Mouse (Mus musculus) midbrain, postnatal 0 days (tissue): ENCODE measurements around the gene Lypd8. TPM values are rescaled to one million over a fixed set of nuclear protein-coding genes. Genes with fewer than 3 reads are reported as not detected.

Experiments
- ATAC-seq: fragments of 200-750 bp; cut with Nextera tagmentation; 2 replicates; pipeline ENCODE4 v1.8.0; 2017; ENCODE audit warnings: moderate number of reproducible peaks, mild to moderate bottlenecking, moderate TSS enrichment, moderate library complexity; ENCODE audit not compliant: low FRiP score
- DNase-seq: peaks from one replicate; pipeline ENCODE4 v3.0.0-alpha.2; 2015; ENCODE audit warnings: low spot score
- H3K27ac ChIP-seq: fragments of 300-500 bp; sonication (generic); 2 replicates; pipeline ENCODE4 v1.5.1; 2014; ENCODE audit warnings: low read depth, mild to moderate bottlenecking, low read length, mixed read lengths
- H3K27me3 ChIP-seq: fragments of 300-500 bp; sonication (generic); 2 replicates; pipeline ENCODE4 v1.6.1; 2014; ENCODE audit warnings: low read length, control low read depth, mixed read lengths; ENCODE audit not compliant: insufficient read depth
- H3K36me3 ChIP-seq: fragments of 300-500 bp; sonication (generic); 2 replicates; pipeline ENCODE4 v1.6.1; 2014; ENCODE audit warnings: low read length, control low read depth, mixed read lengths; ENCODE audit not compliant: insufficient read depth
- H3K4me1 ChIP-seq: fragments of 300-500 bp; sonication (generic); 2 replicates; pipeline ENCODE4 v1.6.1; 2014; ENCODE audit warnings: mild to moderate bottlenecking, control low read depth, antibody characterized with exemption, low read length, mixed read lengths; ENCODE audit not compliant: insufficient read depth
- H3K4me2 ChIP-seq: fragments of 300-500 bp; sonication (generic); 2 replicates; pipeline ENCODE4 v1.6.1; 2014; ENCODE audit warnings: low read depth, mild to moderate bottlenecking, low read length, mixed read lengths; ENCODE audit not compliant: poor library complexity, severe bottlenecking
- H3K4me3 ChIP-seq: fragments of 300-500 bp; sonication (generic); 2 replicates; pipeline ENCODE4 v1.5.1; 2014; ENCODE audit warnings: low read depth, mild to moderate bottlenecking, low read length, moderate library complexity
- H3K9ac ChIP-seq: fragments of 300-500 bp; sonication (generic); replicated peaks from 2 replicates; pipeline ENCODE4 v1.6.1; 2014; ENCODE audit warnings: mild to moderate bottlenecking, low read length, moderate library complexity, mixed read lengths; ENCODE audit not compliant: poor library complexity, severe bottlenecking
- H3K9me3 ChIP-seq: fragments of 300-500 bp; sonication (generic); 2 replicates; pipeline ENCODE4 v1.6.1; 2016; ENCODE audit warnings: low read length, control low read depth
- CTCF ChIP-seq: IDR thresholded peaks from 2 replicates; pipeline ENCODE4 v1.5.1; 2016; ENCODE audit warnings: antibody characterized with exemption, mild to moderate bottlenecking
- WGBS: fragments of 180-500 bp; shearing (Covaris S2); extraction: QIAGEN DNeasy Blood & Tissue Kit; methylation state at CpG from one replicate; pipeline ENCODE4 v1.1.7; 2014; 5-methylcytosine and 5-hydroxymethylcytosine counted together
- polyA plus RNA-seq: library from polyadenylated mRNA; unstranded; fragments of >200 nt; fragmentation: Nextera tagmentation; extraction: Ambion mirVana; gene quantifications from 2 replicates; pipeline ENCODE4 v1.2.1, GENCODE M21; 2015
- total RNA-seq: library from RNA; depleted of rRNA; stranded (reverse); fragments of >200 nt; gene quantifications from 2 replicates; pipeline ENCODE4 v1.2.3, GENCODE M21; 2014

Gene Lypd8
- total and polyA plus RNA-seq, 2 experiments from 2014 or later: not detected

- DNase-seq: no peak
- Histone ChIP-seq H3K36me3 (peaks cover 40% of the 10 kb centered on the region), H3K27ac (no peak overlapping the region), H3K4me2 (no peak overlapping the region), H3K4me3 (no peak overlapping the region), H3K9ac (no peak overlapping the region), H3K9me3 (no peaks in the 10 kb centered on the region), H3K27me3 (no peaks in the 10 kb centered on the region), H3K4me1 (no peaks in the 10 kb centered on the region)
- no peak for TF ChIP-seq CTCF
- ATAC-seq: no peak
- WGBS: 96% methylated on average over 4 of the region's 4 CpGs
Observed at GRCm38 (mm10) chr11:58346745-58347144, 32.1 kb upstream of the Lypd8 start.

GRCm38 (mm10) chr11:58350628-58351027 lies 28.2 kb upstream of the Lypd8 start:
- no peak for ATAC-seq
- no peaks in the 10 kb centered on the region for H3K9me3 ChIP-seq
- peaks cover 26% of the 10 kb centered on the region for H3K36me3 ChIP-seq
- no peak overlapping the region for H3K4me3 ChIP-seq
- H3K27me3 ChIP-seq: no peaks in the 10 kb centered on the region
- H3K9ac ChIP-seq: no peak overlapping the region
- H3K27ac ChIP-seq: no peak overlapping the region
- no peaks in the 10 kb centered on the region for H3K4me1 ChIP-seq
- peak; percentile 35 for TF ChIP-seq CTCF
- no peak overlapping the region for H3K4me2 ChIP-seq
- no peak for DNase-seq
- 74% methylated on average over 4 of the region's 4 CpGs for WGBS

GRCm38 (mm10) chr11:58351179-58351578 lies 27.7 kb upstream of the Lypd8 start:
- Histone ChIP-seq H3K9me3 (no peaks in the 10 kb centered on the region), H3K27ac (no peak overlapping the region), H3K36me3 (peaks cover 21% of the 10 kb centered on the region), H3K9ac (no peak overlapping the region), H3K4me1 (no peaks in the 10 kb centered on the region), H3K4me3 (no peak overlapping the region), H3K4me2 (no peak overlapping the region), H3K27me3 (no peaks in the 10 kb centered on the region)
- TF ChIP-seq CTCF: no peak
- no peak for ATAC-seq
- WGBS: 91% methylated on average over 5 of the region's 5 CpGs
- no peak for DNase-seq

GRCm38 (mm10) chr11:58352681-58353548 lies 25.9 kb upstream of the Lypd8 start:
- WGBS: 69% methylated on average over 7 of the region's 7 CpGs

GRCm38 (mm10) chr11:58353709-58354108 lies 25.1 kb upstream of the Lypd8 start:
- WGBS: 82% methylated on average over 3 of the region's 3 CpGs
- no peaks in the 10 kb centered on the region for H3K27me3 ChIP-seq
- no peak for TF ChIP-seq CTCF
- H3K27ac ChIP-seq: no peak overlapping the region
- no peaks in the 10 kb centered on the region for H3K4me1 ChIP-seq
- no peak for ATAC-seq
- H3K4me3 ChIP-seq: no peak overlapping the region
- no peak overlapping the region for H3K9ac ChIP-seq
- no peaks in the 10 kb centered on the region for H3K9me3 ChIP-seq
- no peaks in the 10 kb centered on the region for H3K36me3 ChIP-seq
- no peak overlapping the region for H3K4me2 ChIP-seq
- DNase-seq: no peak

More at GRCm38 (mm10) chr11:58352681-58353548, 25.9 kb upstream of the Lypd8 start:
- no peak overlapping the region for H3K4me2 ChIP-seq
- H3K9me3 ChIP-seq: no peaks in the 10 kb centered on the region
- ATAC-seq (no peak), DNase-seq (no peak)
- H3K9ac ChIP-seq: no peak overlapping the region
- H3K27ac ChIP-seq: no peak overlapping the region
- H3K4me3 ChIP-seq: no peak overlapping the region
- peak; percentile 36 for TF ChIP-seq CTCF
- no peaks in the 10 kb centered on the region for H3K27me3 ChIP-seq
- H3K4me1 ChIP-seq: no peaks in the 10 kb centered on the region
- H3K36me3 ChIP-seq: 0 out of 2 replicates have a peak, but pooled peaks cover 4% of the 10 kb centered on the region

GRCm38 (mm10) chr11:58354476-58354875 lies 24.4 kb upstream of the Lypd8 start:
- ATAC-seq (no peak), DNase-seq (no peak)
- H3K9me3 ChIP-seq: no peaks in the 10 kb centered on the region
- H3K4me1 ChIP-seq: no peaks in the 10 kb centered on the region
- H3K27me3 ChIP-seq: no peaks in the 10 kb centered on the region
- no peak for TF ChIP-seq CTCF
- 74% methylated on average over 10 of the region's 10 CpGs for WGBS
- H3K9ac ChIP-seq: no peak overlapping the region
- no peak overlapping the region for H3K4me3 ChIP-seq
- no peak overlapping the region for H3K27ac ChIP-seq
- no peaks in the 10 kb centered on the region for H3K36me3 ChIP-seq
- H3K4me2 ChIP-seq: no peak overlapping the region
